Mouse (Mus musculus): ENCODE results near the gene Sin3b.

GRCm38 (mm10) chr8:72720541-72720940, 2.5 kb upstream of the Sin3b start:
- no peak for TF ChIP-seq CTCF (IDR thresholded peaks at IDR 0.05; ENCODE audit: low read depth)
- no peak for TF ChIP-seq EP300 (IDR thresholded peaks at IDR 0.05; ENCODE audit: low read depth)

Data from liver, postnatal 0 days (tissue).